Mouse (Mus musculus): ENCODE measurements at regions not wholly inside any gene's neighbourhood (a gene's known extent, or its start where the extent isn't known, plus 50 kb on each side); places are given as distances from the start of the nearest gene placed in this dataset.
A peak's percentile ranks its signal among the peaks of the same experiment; 100 is the strongest.

- H3K9me3 ChIP-seq (ENCODE audit: control insufficient read depth, low read length) = no peaks in the 10 kb centered on the region
- ATAC-seq (ENCODE audit: insufficient number of reproducible peaks, low FRiP score, low TSS enrichment, low read depth) (no peak), DNase-seq (ENCODE audit: low spot score) (no peak)
- no peak overlapping the region for H3K4me2 ChIP-seq (ENCODE audit: low read depth, severe bottlenecking)
- H3K4me1 ChIP-seq (ENCODE audit: control insufficient read depth, insufficient read depth, low read length) = no peaks in the 10 kb centered on the region
- H3K9ac ChIP-seq (ENCODE audit: low read length) = no peak overlapping the region
- H3K36me3 ChIP-seq (ENCODE audit: control insufficient read depth, insufficient read depth, low read length) = no peaks in the 10 kb centered on the region
- no peaks in the 10 kb centered on the region for H3K27me3 ChIP-seq (ENCODE audit: control insufficient read depth, insufficient read depth, low read length)
- no peak overlapping the region for H3K27ac ChIP-seq (replicated peaks; ENCODE audit: low read depth, low read length)
- H3K4me3 ChIP-seq (ENCODE audit: low read depth, low read length) = no peak overlapping the region
- WGBS = 37% methylated on average over 3 of the region's 3 CpGs
Measured at GRCm38 (mm10) chr14:111971857-111972256, 297.0 kb downstream of the Slitrk5 start.

GRCm38 (mm10) chr14:111995809-111996458 is 321.0 kb downstream of the Slitrk5 start:
- no peak overlapping the region for H3K4me3 ChIP-seq (ENCODE audit: low read depth, low read length)
- WGBS = 84% methylated on average over 5 of the region's 5 CpGs
- DNase-seq (ENCODE audit: low spot score) (no peak), ATAC-seq (ENCODE audit: insufficient number of reproducible peaks, low FRiP score, low TSS enrichment, low read depth) (no peak)
- H3K27ac ChIP-seq (replicated peaks; ENCODE audit: low read depth, low read length) = no peak overlapping the region
- H3K27me3 ChIP-seq (ENCODE audit: control insufficient read depth, insufficient read depth, low read length) = no peaks in the 10 kb centered on the region
- no peak overlapping the region for H3K4me2 ChIP-seq (ENCODE audit: low read depth, severe bottlenecking)
- no peaks in the 10 kb centered on the region for H3K36me3 ChIP-seq (ENCODE audit: control insufficient read depth, insufficient read depth, low read length)
- H3K9ac ChIP-seq (ENCODE audit: low read length) = no peak overlapping the region
- no peaks in the 10 kb centered on the region for H3K9me3 ChIP-seq (ENCODE audit: control insufficient read depth, low read length)
- no peaks in the 10 kb centered on the region for H3K4me1 ChIP-seq (ENCODE audit: control insufficient read depth, insufficient read depth, low read length)

GRCm38 (mm10) chr14:112002146-112002545 is 327.2 kb downstream of the Slitrk5 start:
- DNase-seq (ENCODE audit: low spot score) = no peak
- 81% methylated on average over 2 of the region's 2 CpGs for WGBS
- H3K27ac ChIP-seq (replicated peaks; ENCODE audit: low read depth, low read length) = no peak overlapping the region

GRCm38 (mm10) chr14:112002881-112003280 is 328.0 kb downstream of the Slitrk5 start:
- ATAC-seq (ENCODE audit: insufficient number of reproducible peaks, low FRiP score, low TSS enrichment, low read depth) = no peak
- Histone ChIP-seq H3K9ac (ENCODE audit: low read length) (no peak overlapping the region), H3K27ac (replicated peaks; ENCODE audit: low read depth, low read length) (no peak overlapping the region), H3K4me1 (ENCODE audit: control insufficient read depth, insufficient read depth, low read length) (no peaks in the 10 kb centered on the region), H3K36me3 (ENCODE audit: control insufficient read depth, insufficient read depth, low read length) (no peaks in the 10 kb centered on the region), H3K4me3 (ENCODE audit: low read depth, low read length) (no peak overlapping the region), H3K9me3 (ENCODE audit: control insufficient read depth, low read length) (no peaks in the 10 kb centered on the region), H3K27me3 (ENCODE audit: control insufficient read depth, insufficient read depth, low read length) (no peaks in the 10 kb centered on the region), H3K4me2 (ENCODE audit: low read depth, severe bottlenecking) (no peak overlapping the region)
- 89% methylated on average over 3 of the region's 3 CpGs for WGBS
- no peak for DNase-seq (ENCODE audit: low spot score)

More at GRCm38 (mm10) chr14:112002146-112002545, 327.2 kb downstream of the Slitrk5 start:
- Histone ChIP-seq H3K36me3 (ENCODE audit: control insufficient read depth, insufficient read depth, low read length) (no peaks in the 10 kb centered on the region), H3K4me3 (ENCODE audit: low read depth, low read length) (no peak overlapping the region), H3K9me3 (ENCODE audit: control insufficient read depth, low read length) (no peaks in the 10 kb centered on the region), H3K27me3 (ENCODE audit: control insufficient read depth, insufficient read depth, low read length) (no peaks in the 10 kb centered on the region), H3K9ac (ENCODE audit: low read length) (no peak overlapping the region), H3K4me2 (ENCODE audit: low read depth, severe bottlenecking) (no peak overlapping the region), H3K4me1 (ENCODE audit: control insufficient read depth, insufficient read depth, low read length) (no peaks in the 10 kb centered on the region)
- ATAC-seq (ENCODE audit: insufficient number of reproducible peaks, low FRiP score, low TSS enrichment, low read depth) = no peak

GRCm38 (mm10) chr14:112008651-112009050 is 333.8 kb downstream of the Slitrk5 start:
- no peak overlapping the region for H3K4me2 ChIP-seq (ENCODE audit: low read depth, severe bottlenecking)
- no peak overlapping the region for H3K9ac ChIP-seq (ENCODE audit: low read length)
- no peak overlapping the region for H3K4me3 ChIP-seq (ENCODE audit: low read depth, low read length)
- no peaks in the 10 kb centered on the region for H3K4me1 ChIP-seq (ENCODE audit: control insufficient read depth, insufficient read depth, low read length)
- 87% methylated on average over 3 of the region's 3 CpGs for WGBS
- no peaks in the 10 kb centered on the region for H3K36me3 ChIP-seq (ENCODE audit: control insufficient read depth, insufficient read depth, low read length)
- H3K27me3 ChIP-seq (ENCODE audit: control insufficient read depth, insufficient read depth, low read length) = no peaks in the 10 kb centered on the region
- no peaks in the 10 kb centered on the region for H3K9me3 ChIP-seq (ENCODE audit: control insufficient read depth, low read length)
- DNase-seq (ENCODE audit: low spot score) (no peak), ATAC-seq (ENCODE audit: insufficient number of reproducible peaks, low FRiP score, low TSS enrichment, low read depth) (no peak)
- H3K27ac ChIP-seq (replicated peaks; ENCODE audit: low read depth, low read length) = no peak overlapping the region

- no peaks in the 10 kb centered on the region for H3K27me3 ChIP-seq (ENCODE audit: control insufficient read depth, insufficient read depth, low read length)
- ATAC-seq (ENCODE audit: insufficient number of reproducible peaks, low FRiP score, low TSS enrichment, low read depth) = no peak
- H3K4me2 ChIP-seq (ENCODE audit: low read depth, severe bottlenecking) = no peak overlapping the region
- H3K4me1 ChIP-seq (ENCODE audit: control insufficient read depth, insufficient read depth, low read length) = no peaks in the 10 kb centered on the region
- no peak overlapping the region for H3K9ac ChIP-seq (ENCODE audit: low read length)
- no peaks in the 10 kb centered on the region for H3K36me3 ChIP-seq (ENCODE audit: control insufficient read depth, insufficient read depth, low read length)
- no peak for DNase-seq (ENCODE audit: low spot score)
- H3K27ac ChIP-seq (replicated peaks; ENCODE audit: low read depth, low read length) = no peak overlapping the region
- 81% methylated on average over 3 of the region's 3 CpGs for WGBS
- H3K4me3 ChIP-seq (ENCODE audit: low read depth, low read length) = no peak overlapping the region
- no peaks in the 10 kb centered on the region for H3K9me3 ChIP-seq (ENCODE audit: control insufficient read depth, low read length)
Measured at GRCm38 (mm10) chr14:112029331-112029730, 354.4 kb downstream of the Slitrk5 start.

GRCm38 (mm10) chr14:112075071-112075470 is 400.2 kb downstream of the Slitrk5 start:
- H3K4me1 ChIP-seq (ENCODE audit: control insufficient read depth, insufficient read depth, low read length) = no peaks in the 10 kb centered on the region
- DNase-seq (ENCODE audit: low spot score) (no peak), ATAC-seq (ENCODE audit: insufficient number of reproducible peaks, low FRiP score, low TSS enrichment, low read depth) (peak; percentile 68; the same call in 1 of the 2 replicates)
- no peaks in the 10 kb centered on the region for H3K27me3 ChIP-seq (ENCODE audit: control insufficient read depth, insufficient read depth, low read length)
- H3K9me3 ChIP-seq (ENCODE audit: control insufficient read depth, low read length) = no peaks in the 10 kb centered on the region
- H3K4me3 ChIP-seq (ENCODE audit: low read depth, low read length) = no peak overlapping the region
- H3K27ac ChIP-seq (replicated peaks; ENCODE audit: low read depth, low read length) = no peak overlapping the region
- no peaks in the 10 kb centered on the region for H3K36me3 ChIP-seq (ENCODE audit: control insufficient read depth, insufficient read depth, low read length)
- no peak overlapping the region for H3K4me2 ChIP-seq (ENCODE audit: low read depth, severe bottlenecking)
- WGBS = 80% methylated on average over 1 of the region's 1 CpGs
- no peak overlapping the region for H3K9ac ChIP-seq (ENCODE audit: low read length)
